In the genomic region with DNA sequence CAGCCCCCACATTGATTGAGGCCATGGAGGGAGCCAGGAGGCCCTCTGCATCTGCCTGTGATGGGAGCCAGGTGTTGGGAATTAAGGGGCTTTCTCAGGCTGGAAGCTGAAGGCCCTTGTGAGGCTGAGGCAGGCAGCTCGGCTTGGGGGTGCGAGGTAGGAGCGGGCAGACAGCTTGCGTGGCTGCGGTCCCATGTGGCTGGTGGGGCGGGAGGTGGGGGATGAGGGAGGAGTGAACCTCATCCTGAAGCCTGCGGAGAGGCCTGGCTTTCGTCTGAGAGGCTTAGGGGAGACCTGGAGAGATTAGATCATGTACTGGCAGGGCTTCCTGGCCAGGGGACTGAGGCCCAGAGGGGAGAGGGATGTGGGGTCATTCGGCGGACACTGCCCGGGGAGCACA, we compare ENCODE assay signal across 9 mouse cellular contexts. TPM values are rescaled to one million over a fixed set of nuclear protein-coding genes. Genes with fewer than 3 reads are reported as not detected.
DNase-seq lines count a peak whose midpoint lies in the region; ATAC-seq lines count a peak whose summit lies in the region.
"Had no signal": no experiment of that assay in that cellular context is flagged by ENCODE, and none has a peak within 500 bp of the region (broad histone marks: within the 10 kb centered on the region; RNA-seq: fewer than 3 reads in every experiment).

No protein-coding gene starts in this region.

- H3K9me3 ChIP-seq in heart, embryonic 10.5 days = no peaks in the 10 kb centered on the region
- no peaks in the 10 kb centered on the region for H3K9me3 ChIP-seq in liver, embryonic 13.5 days (replicated peaks)

- H3K4me1 ChIP-seq in brown adipose tissue, adult 24 weeks (ENCODE audit: control insufficient read depth, insufficient read depth, insufficient read length, low read length) = no peaks in the 10 kb centered on the region
- H3K4me1 ChIP-seq in heart, embryonic 10.5 days = peaks cover 95% of the 10 kb centered on the region
- H3K4me1 ChIP-seq in liver, embryonic 13.5 days (replicated peaks) = peaks cover 20% of the 10 kb centered on the region

- H3K27ac ChIP-seq in brown adipose tissue, adult 24 weeks (replicated peaks; ENCODE audit: low read depth, low read length) = peak overlapping the region; percentile 30
- H3K27ac ChIP-seq in heart, embryonic 10.5 days = peak overlapping the region; percentile 99
- H3K27ac ChIP-seq in liver, embryonic 13.5 days = peak overlapping the region; percentile 73; the same call in 1 of the 2 replicates

- 12% methylated on average over 11 of the region's 11 CpGs for WGBS in heart, embryonic 10.5 days
- 59% methylated on average over 11 of the region's 11 CpGs for WGBS in liver, embryonic 13.5 days (ENCODE audit: insufficient replicate concordance)

- peaks cover 8% of the 10 kb centered on the region for H3K36me3 ChIP-seq in heart, embryonic 10.5 days
- no peaks in the 10 kb centered on the region for H3K36me3 ChIP-seq in liver, embryonic 13.5 days

- no peak for ATAC-seq in liver, embryonic 13.5 days (ENCODE audit: low read depth)

- no peak overlapping the region for H3K9ac ChIP-seq in liver, embryonic 13.5 days

- DNase-seq in heart, adult 18-20 months = peak; percentile 60 to 79
- DNase-seq in heart, adult 8-10 months (ENCODE audit: low spot score) = no peak
- peak; percentile 91 for DNase-seq in heart, embryonic 10.5 days (ENCODE audit: low spot score)
- no peak for DNase-seq in liver, embryonic 13.5 days
- DNase-seq in thymus, postnatal 14 days = no peak
- no peak for DNase-seq in cerebellum, adult 18-20 months
- DNase-seq in layer of hippocampus, adult 8-10 months (ENCODE audit: low spot score in 2 of 2) = no peak

- no peaks in the 10 kb centered on the region for H3K27me3 ChIP-seq in heart, embryonic 10.5 days (ENCODE audit: insufficient read depth, poor library complexity, severe bottlenecking)
- peaks cover 8% of the 10 kb centered on the region; the same call in 1 of the 2 replicates for H3K27me3 ChIP-seq in liver, embryonic 13.5 days

- no peak overlapping the region for H3K4me3 ChIP-seq in brown adipose tissue, adult 24 weeks (ENCODE audit: insufficient read depth, low read depth, low read length)
- no peak overlapping the region for H3K4me3 ChIP-seq in heart, embryonic 10.5 days
- H3K4me3 ChIP-seq in liver, embryonic 13.5 days (replicated peaks) = no peak overlapping the region

- no peak overlapping the region for H3K4me2 ChIP-seq in liver, embryonic 13.5 days

RNA-seq across cellular contexts. Expression of a gene that starts 15.5 kb away (rescaled TPM):
- under 1 TPM in 1 of 2 experiments, not detected in 1; 0.67 TPM for total RNA-seq in heart, adult 18-20 months (2021)
- 10 to 100 TPM in 1 of 4 experiments, 1 to 10 TPM in 3; 7.6 to 13.6 (median 9.6) TPM for total RNA-seq in heart, adult 8-10 months (2022)
- polyA plus RNA-seq in brown adipose tissue, adult 24 weeks (2012; ENCODE audit: insufficient read depth, insufficient read length, missing spikeins) = 455 and 586 TPM in 2 replicates
- polyA plus RNA-seq in heart, embryonic 10.5 days (2016; fragmentation: Nextera tagmentation; extraction: Ambion mirVana) = 9.5 and 10.4 TPM in 2 replicates
- 1.6 and 2.6 TPM in 2 replicates for polyA plus RNA-seq in liver, embryonic 13.5 days (2015; fragmentation: Nextera tagmentation; extraction: Ambion mirVana)
- 1 to 10 TPM in 2 of 4 experiments, not detected in 2; 1.2 to 3.8 TPM for total RNA-seq in layer of hippocampus, adult 8-10 months (2022)

RNA-seq across cellular contexts. Expression of a gene that starts 22.5 kb away (rescaled TPM):
- 10 to 100 TPM; 24.7 to 33.1 TPM for total RNA-seq in heart, adult 18-20 months (2021)
- 10 to 100 TPM; 24.0 to 40.3 (median 31.7) TPM for total RNA-seq in heart, adult 8-10 months (2022)
- polyA plus RNA-seq in brown adipose tissue, adult 24 weeks (2012; ENCODE audit: insufficient read depth, insufficient read length, missing spikeins) = 18.0 and 22.8 TPM in 2 replicates
- 32.0 and 36.9 TPM in 2 replicates for polyA plus RNA-seq in heart, embryonic 10.5 days (2016; fragmentation: Nextera tagmentation; extraction: Ambion mirVana)
- 14.2 and 15.5 TPM in 2 replicates for polyA plus RNA-seq in liver, embryonic 13.5 days (2015; fragmentation: Nextera tagmentation; extraction: Ambion mirVana)
- total RNA-seq in layer of hippocampus, adult 8-10 months (2022) = 10 to 100 TPM in 2 of 4 experiments, 1 to 10 TPM in 2; 2.2 to 18.3 (median 8.4) TPM

RNA-seq across cellular contexts. Expression of a gene that starts 41.5 kb away (rescaled TPM):
- total RNA-seq in heart, adult 18-20 months (2021) = 1 to 10 TPM; 1.8 to 2.6 TPM
- 1 to 10 TPM; 5.1 to 10.0 (median 7.8) TPM for total RNA-seq in heart, adult 8-10 months (2022)
- 232 and 484 TPM in 2 replicates for polyA plus RNA-seq in brown adipose tissue, adult 24 weeks (2012; ENCODE audit: insufficient read depth, insufficient read length, missing spikeins)
- polyA plus RNA-seq in heart, embryonic 10.5 days (2016; fragmentation: Nextera tagmentation; extraction: Ambion mirVana) = 51.9 and 56.4 TPM in 2 replicates
- polyA plus RNA-seq in liver, embryonic 13.5 days (2015; fragmentation: Nextera tagmentation; extraction: Ambion mirVana) = 3.4 and 4.3 TPM in 2 replicates
- 1 to 10 TPM; 1.2 to 4.9 (median 2.7) TPM for total RNA-seq in layer of hippocampus, adult 8-10 months (2022)

RNA-seq across cellular contexts. Expression of a gene that starts 48.5 kb away (rescaled TPM):
- total RNA-seq in heart, adult 18-20 months (2021) = not detected
- total RNA-seq in heart, adult 8-10 months (2022) = under 1 TPM in 1 of 4 experiments, not detected in 3; 0.25 TPM
- not detected in 2 replicates for polyA plus RNA-seq in brown adipose tissue, adult 24 weeks (2012; ENCODE audit: insufficient read depth, insufficient read length, missing spikeins)
- 0.38 and 1.3 TPM in 2 replicates for polyA plus RNA-seq in heart, embryonic 10.5 days (2016; fragmentation: Nextera tagmentation; extraction: Ambion mirVana)
- polyA plus RNA-seq in liver, embryonic 13.5 days (2015; fragmentation: Nextera tagmentation; extraction: Ambion mirVana) = not detected in 2 replicates
- total RNA-seq in layer of hippocampus, adult 8-10 months (2022) = 1 to 10 TPM in 2 of 4 experiments, under 1 TPM in 1, not detected in 1; 0.29 to 2.3 (median 1.9) TPM
- total RNA-seq: heart, postnatal 14 days had no signal

RNA-seq across cellular contexts. Expression of a gene that starts 49.4 kb away (rescaled TPM):
- total RNA-seq in heart, adult 18-20 months (2021) = 10 to 100 TPM; 12.2 to 29.0 TPM
- 10 to 100 TPM in 2 of 4 experiments, 1 to 10 TPM in 1, under 1 TPM in 1; 0.90 to 35.4 (median 16.1) TPM for total RNA-seq in heart, adult 8-10 months (2022)
- 3.6 and 8.8 TPM in 2 replicates for polyA plus RNA-seq in brown adipose tissue, adult 24 weeks (2012; ENCODE audit: insufficient read depth, insufficient read length, missing spikeins)
- polyA plus RNA-seq in heart, embryonic 10.5 days (2016; fragmentation: Nextera tagmentation; extraction: Ambion mirVana) = 17.1 and 25.1 TPM in 2 replicates
- polyA plus RNA-seq in liver, embryonic 13.5 days (2015; fragmentation: Nextera tagmentation; extraction: Ambion mirVana) = 11.3 and 12.2 TPM in 2 replicates
- total RNA-seq in layer of hippocampus, adult 8-10 months (2022) = 1 to 10 TPM; 4.8 to 6.8 (median 5.7) TPM

Comparison
In these comparisons a context has a peak if more than half of its experiments do, and no peak if none do; other contexts are left out.
1. DNase-seq: peak in heart, adult 18-20 months (2 of 2) and heart, embryonic 10.5 days (single experiment); none in heart, adult 8-10 months (single experiment), liver, embryonic 13.5 days (single experiment), thymus, postnatal 14 days (single experiment), cerebellum, adult 18-20 months (0 of 2) and layer of hippocampus, adult 8-10 months (0 of 2).
2. H3K27ac ChIP-seq: peak in every context shown above with its lines; median percentile 99 in heart, embryonic 10.5 days; 73 in liver, embryonic 13.5 days; 30 in brown adipose tissue, adult 24 weeks.